Mouse (Mus musculus): ENCODE measurements around the gene Tmc2. TPM values are rescaled to one million over a fixed set of nuclear protein-coding genes. Genes with fewer than 3 reads are reported as not detected.

The Tmc2 gene
- polyA plus RNA-seq, 1 experiment from 2014 or later, result 0.05 TPM

DNA sequence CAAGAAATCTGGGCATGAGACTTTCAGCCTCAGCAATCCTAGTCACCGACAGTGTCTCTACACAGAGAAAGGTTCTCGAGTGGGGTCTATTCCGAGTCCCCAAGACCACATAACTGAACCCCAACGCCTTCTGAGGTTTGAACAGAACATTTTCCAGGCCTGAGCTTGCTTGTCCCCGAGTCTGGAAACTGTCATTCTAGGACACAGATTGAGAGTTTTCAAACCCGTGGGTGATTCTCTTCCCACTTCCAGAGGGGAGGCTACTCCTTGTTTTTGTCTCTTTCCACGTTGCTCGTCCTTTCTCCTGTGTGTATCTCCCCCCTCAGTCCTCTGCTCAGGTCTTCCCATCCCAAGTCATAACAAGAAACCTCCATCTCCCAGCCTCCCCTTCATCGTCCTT is 102.6 kb downstream of the Tmc2 start:
- Histone ChIP-seq H3K27me3 (ENCODE audit: control insufficient read depth, insufficient read depth, low read length) (no peaks in the 10 kb centered on the region), H3K9ac (replicated peaks; ENCODE audit: low read depth, low read length) (no peak overlapping the region), H3K9me3 (ENCODE audit: control insufficient read depth, low read length) (no peaks in the 10 kb centered on the region), H3K36me3 (ENCODE audit: control insufficient read depth, insufficient read depth, low read length) (0 out of 2 replicates have a peak, but pooled peaks cover 3% of the 10 kb centered on the region), H3K4me3 (ENCODE audit: low read depth, low read length) (no peak overlapping the region), H3K4me1 (ENCODE audit: control insufficient read depth, insufficient read depth, low read length) (peaks cover 20% of the 10 kb centered on the region), H3K27ac (ENCODE audit: low read depth, low read length) (no peak overlapping the region), H3K4me2 (ENCODE audit: low read depth, low read length) (no peak overlapping the region)
- WGBS, result 85% methylated on average over 9 of the region's 9 CpGs
- ATAC-seq (ENCODE audit: low read depth), result no peak

DNA sequence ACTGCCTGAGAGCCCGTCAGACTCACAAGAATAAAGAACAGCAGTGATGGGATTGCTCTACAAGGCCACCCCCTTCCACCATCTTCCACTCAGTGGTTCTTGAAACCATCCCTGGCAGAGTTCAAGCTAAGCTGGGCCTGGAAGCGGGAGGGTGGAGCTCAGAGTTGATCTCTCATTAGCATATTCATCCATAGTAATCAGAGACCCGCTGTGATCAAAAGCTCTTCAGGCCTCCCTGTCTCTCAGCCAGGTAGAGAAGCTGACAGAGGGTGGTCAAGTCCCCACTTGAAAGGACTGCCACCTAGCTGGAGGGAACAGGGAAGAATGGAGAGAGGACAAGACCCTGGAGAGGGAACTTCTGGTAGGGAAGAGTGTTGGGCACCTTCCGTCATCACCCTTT is 108.0 kb downstream of the Tmc2 start:
- Histone ChIP-seq H3K36me3 (ENCODE audit: control insufficient read depth, insufficient read depth, low read length) (peaks cover 8% of the 10 kb centered on the region; the same call in 1 of the 2 replicates), H3K4me3 (ENCODE audit: low read depth, low read length) (no peak overlapping the region), H3K9me3 (ENCODE audit: control insufficient read depth, low read length) (no peaks in the 10 kb centered on the region), H3K27ac (ENCODE audit: low read depth, low read length) (no peak overlapping the region), H3K4me2 (ENCODE audit: low read depth, low read length) (no peak overlapping the region), H3K9ac (replicated peaks; ENCODE audit: low read depth, low read length) (no peak overlapping the region), H3K27me3 (ENCODE audit: control insufficient read depth, insufficient read depth, low read length) (no peaks in the 10 kb centered on the region), H3K4me1 (ENCODE audit: control insufficient read depth, insufficient read depth, low read length) (no peaks in the 10 kb centered on the region; the same call in 1 of the 2 replicates)
- WGBS, result 48% methylated on average over 4 of the region's 4 CpGs
- no peak for ATAC-seq (ENCODE audit: low read depth)

Other genes starting within 250 kb of the Tmc2 start
- 0.04 TPM in 1 of 2 replicates, not detected in the other for gene Tgm3, start 182.8 kb upstream of the Tmc2 start, polyA plus RNA-seq (2014; fragmentation: Nextera tagmentation; extraction: Ambion mirVana)
- 0.11 TPM in 1 of 2 replicates, not detected in the other for gene Tgm6, start 82.8 kb upstream of the Tmc2 start, polyA plus RNA-seq (2014; fragmentation: Nextera tagmentation; extraction: Ambion mirVana)
- gene Snrpb, start 15.8 kb upstream of the Tmc2 start, polyA plus RNA-seq (2014; fragmentation: Nextera tagmentation; extraction: Ambion mirVana), result 299 and 315 TPM in 2 replicates
- 230 and 261 TPM in 2 replicates for gene Nop56, start 79.2 kb downstream of the Tmc2 start, polyA plus RNA-seq (2014; fragmentation: Nextera tagmentation; extraction: Ambion mirVana)
- gene Idh3b, start 89.4 kb downstream of the Tmc2 start, polyA plus RNA-seq (2014; fragmentation: Nextera tagmentation; extraction: Ambion mirVana), result 180 and 183 TPM in 2 replicates
- 6.1 and 6.5 TPM in 2 replicates for gene Ebf4, start 100.0 kb downstream of the Tmc2 start, polyA plus RNA-seq (2014; fragmentation: Nextera tagmentation; extraction: Ambion mirVana)
- 11.7 and 24.1 TPM in 2 replicates for gene Cpxm1, start 202.4 kb downstream of the Tmc2 start, polyA plus RNA-seq (2014; fragmentation: Nextera tagmentation; extraction: Ambion mirVana)
- gene Gm28372, start 210.0 kb downstream of the Tmc2 start, polyA plus RNA-seq (2014; fragmentation: Nextera tagmentation; extraction: Ambion mirVana), result 0.23 and 0.28 TPM in 2 replicates
- 0.91 TPM in 1 of 2 replicates, not detected in the other for gene 1700020A23Rik, start 210.1 kb downstream of the Tmc2 start, polyA plus RNA-seq (2014; fragmentation: Nextera tagmentation; extraction: Ambion mirVana)
- gene Tmem239, start 211.3 kb downstream of the Tmc2 start, polyA plus RNA-seq (2014; fragmentation: Nextera tagmentation; extraction: Ambion mirVana), result not detected in 2 replicates
- 76.4 and 81.7 TPM in 2 replicates for gene Vps16, start 229.1 kb downstream of the Tmc2 start, polyA plus RNA-seq (2014; fragmentation: Nextera tagmentation; extraction: Ambion mirVana)
- gene Pced1a, start 229.5 kb downstream of the Tmc2 start, polyA plus RNA-seq (2014; fragmentation: Nextera tagmentation; extraction: Ambion mirVana), result 10.8 and 11.5 TPM in 2 replicates

All from neural tube, embryonic 14.5 days (tissue).